Mouse (Mus musculus) lung, postnatal 25 days (tissue): ENCODE data around the gene Pea15a.

Experiments used
- DNase-seq: peaks from one replicate; pipeline ENCODE4 v3.0.0; 2022; ENCODE audit warnings: low spot score

Gene Pea15a

DNA sequence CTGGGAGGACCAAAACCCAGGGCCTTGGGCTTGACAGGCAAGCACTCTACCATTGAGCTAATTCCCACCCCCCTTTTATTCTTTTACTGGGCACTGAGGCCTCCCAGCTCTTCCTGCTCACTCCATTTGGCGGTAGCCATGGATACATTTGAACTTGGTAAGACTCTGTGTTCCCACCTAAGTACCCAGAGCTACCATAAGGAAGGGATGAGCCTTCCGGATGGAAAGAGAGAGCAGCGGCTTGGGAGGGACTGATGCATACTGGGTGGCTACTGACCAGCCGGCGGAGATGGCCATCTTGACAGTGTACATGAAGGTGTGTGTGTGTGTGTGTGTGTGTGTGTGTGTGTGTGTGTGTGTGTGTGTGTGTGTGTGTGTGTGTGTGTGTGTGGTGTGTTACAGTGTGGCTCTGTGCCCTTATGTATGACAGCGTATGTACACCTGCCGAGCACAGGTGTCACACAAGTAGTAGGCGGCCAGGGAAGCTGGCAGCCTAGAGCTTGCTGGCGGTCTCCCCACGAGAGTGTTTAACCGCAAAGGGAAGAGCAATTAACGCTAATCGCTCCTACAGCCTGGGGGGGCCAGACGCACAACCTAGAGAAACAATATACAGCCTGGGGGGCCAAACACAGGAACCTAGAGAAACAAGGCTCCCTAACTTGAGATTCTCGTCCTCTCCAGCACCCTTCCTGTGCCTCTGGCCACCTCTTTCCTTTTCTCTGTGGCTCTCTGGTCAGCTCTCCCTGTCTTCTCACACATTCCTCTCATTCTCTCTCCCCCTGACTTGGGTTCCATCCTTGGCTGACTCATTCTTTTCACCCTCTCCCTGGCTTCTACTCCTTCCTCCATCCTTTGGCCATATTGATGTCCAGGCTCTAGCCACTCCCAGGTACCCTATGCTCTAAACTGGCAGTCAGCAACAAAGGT lies 1.5 kb downstream of the Pea15a start:
- no peak for DNase-seq

GRCm38 (mm10) chr1:172204033-172204813 lies 2.4 kb downstream of the Pea15a start:
- no peak for DNase-seq

GRCm38 (mm10) chr1:172203566-172203965 lies 3.0 kb downstream of the Pea15a start:
- no peak for DNase-seq

DNA sequence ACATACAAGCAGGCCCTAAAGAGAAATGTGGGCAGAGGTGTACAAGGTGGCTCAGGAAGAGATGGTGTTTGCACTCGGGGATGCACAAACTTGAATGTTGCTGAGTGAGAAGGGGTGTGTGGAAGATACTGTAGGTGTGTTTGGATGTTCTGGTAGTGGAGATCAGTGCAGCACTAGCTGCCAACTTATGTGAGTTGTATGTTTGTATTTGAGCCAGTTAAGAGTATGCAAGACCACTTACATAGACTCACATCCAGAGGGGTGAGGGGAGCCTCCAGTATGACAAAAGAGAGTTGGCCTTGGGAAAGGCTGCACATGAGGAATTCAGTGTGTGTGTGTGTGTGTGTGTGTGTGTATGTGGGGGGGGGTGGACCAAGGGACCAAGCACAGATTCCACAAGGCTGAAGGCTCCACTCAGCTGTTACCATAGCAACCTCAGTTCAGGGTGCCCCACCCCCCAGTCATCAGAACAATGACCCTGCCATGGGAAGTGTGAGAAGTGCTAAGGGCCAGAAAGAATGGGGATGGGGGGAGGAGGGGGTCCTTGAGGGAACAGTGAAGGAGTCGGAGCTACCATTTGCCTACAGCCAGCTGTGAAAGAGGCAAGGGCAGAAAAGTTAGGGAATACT lies 3.6 kb downstream of the Pea15a start:
- no peak for DNase-seq

DNA sequence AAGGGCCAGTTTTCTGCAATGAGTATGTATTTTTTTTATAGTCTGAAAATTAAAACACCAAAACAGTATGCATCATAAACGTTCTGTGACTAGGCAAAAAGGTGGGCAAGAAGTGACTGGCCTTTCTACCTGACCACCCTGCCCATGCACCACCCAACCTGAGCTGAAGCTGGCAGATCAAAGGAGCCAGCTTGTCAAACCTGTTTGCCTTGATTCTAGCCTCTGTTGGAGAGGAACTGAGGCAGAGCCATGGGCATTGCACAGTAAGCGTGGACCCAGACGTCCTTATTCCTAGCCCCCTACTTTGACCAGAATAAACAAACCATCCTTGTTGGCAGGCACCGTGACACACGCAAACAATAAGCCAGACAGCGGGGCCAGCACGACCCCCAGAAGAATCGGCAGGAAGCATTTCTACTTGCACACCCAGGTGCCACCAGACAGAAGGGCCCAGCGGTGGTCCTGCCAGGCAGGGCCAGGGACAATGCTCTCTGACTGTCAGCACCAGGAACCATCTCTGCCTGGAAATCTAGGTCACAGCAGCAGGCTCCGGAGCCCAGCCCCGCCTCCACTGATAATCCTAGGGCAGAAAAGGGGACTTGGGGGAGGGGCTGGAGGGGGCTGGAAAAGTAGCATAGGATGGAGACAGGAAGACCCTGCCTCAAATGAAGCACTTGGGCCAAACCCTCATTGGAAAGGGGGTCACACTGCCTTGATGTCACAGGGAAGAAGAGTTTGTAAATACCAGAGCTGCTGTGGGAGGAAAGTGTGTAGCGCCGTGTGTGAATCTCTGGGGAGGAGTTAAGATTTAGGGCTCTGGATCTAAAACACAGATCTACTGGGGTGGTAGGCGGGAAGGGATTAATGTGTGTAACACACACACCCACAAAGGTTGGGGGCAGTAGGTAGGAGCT lies 4.4 kb downstream of the Pea15a start:
- DNase-seq, result no peak

DNA sequence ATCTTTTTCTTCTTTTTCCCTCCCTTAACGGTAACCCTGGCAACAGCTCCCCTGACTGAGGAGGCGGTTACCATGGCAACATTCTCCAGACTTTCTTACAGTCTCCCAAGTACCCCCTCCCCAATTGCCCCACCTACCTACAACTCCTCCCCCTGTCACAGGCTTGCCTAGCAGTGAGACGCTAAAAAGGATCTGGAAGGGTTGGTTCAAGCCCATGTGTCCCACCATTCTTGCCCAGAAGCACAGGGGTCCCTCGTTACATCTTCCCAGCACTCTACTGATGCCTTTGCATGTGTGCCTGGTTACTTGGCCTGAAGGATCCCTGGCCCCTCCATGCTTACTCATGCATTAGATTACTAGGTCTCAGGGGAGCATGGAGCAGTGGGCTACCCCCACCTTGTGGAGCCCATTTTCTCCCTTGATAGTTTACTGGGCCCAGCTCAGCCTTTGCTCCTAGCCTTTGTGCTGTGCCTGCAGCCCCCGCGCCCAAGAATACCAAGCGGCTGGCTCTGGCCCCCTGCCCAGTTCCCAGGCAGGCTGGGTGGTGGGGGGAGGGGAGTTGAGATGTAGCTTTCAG lies 5.6 kb downstream of the Pea15a start:
- no peak for DNase-seq

GRCm38 (mm10) chr1:172200161-172200560 lies 6.4 kb downstream of the Pea15a start:
- DNase-seq, result no peak

DNA sequence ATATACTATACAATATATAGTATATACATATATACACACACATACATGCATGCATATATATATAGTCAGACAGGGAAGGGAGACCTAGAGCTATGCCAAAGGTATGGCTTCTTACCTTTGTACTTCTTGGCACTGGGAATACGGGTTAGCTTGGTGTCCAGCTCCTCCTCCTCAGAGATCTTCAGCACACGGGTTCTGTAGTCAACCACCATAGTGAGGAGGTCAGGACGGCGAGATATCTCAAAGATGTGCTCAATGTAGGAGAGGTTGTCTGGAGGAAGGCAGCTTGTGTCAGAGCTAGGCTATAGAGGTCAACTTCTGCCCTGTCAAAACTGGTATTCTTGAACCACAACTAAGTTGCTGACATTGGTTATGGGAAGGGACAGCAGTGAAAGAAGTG lies 7.6 kb downstream of the Pea15a start:
- DNase-seq, result no peak

GRCm38 (mm10) chr1:172198316-172198715 lies 8.3 kb downstream of the Pea15a start:
- no peak for DNase-seq

GRCm38 (mm10) chr1:172197851-172198250 lies 8.8 kb downstream of the Pea15a start:
- no peak for DNase-seq

DNA sequence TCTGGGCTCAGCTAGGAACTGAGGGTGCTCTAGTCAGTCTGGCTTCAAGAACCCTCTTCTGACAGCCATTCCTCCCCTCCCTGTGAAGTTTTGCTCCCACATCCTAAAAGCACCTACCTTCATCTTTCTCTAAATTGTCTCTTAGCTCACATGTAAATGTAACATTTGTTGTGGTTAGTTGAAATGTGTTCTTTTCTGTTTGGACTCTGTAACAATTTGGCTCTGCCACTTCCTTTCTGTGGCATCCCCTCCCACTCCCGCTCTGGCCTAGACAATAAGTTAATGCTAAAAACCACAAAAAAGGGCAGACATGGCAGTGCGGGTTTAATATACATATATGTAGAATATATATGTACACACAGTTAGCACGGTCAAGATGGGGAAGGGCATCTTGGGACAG lies 9.5 kb downstream of the Pea15a start:
- DNase-seq, result no peak

GRCm38 (mm10) chr1:172194435-172194834 lies 12.2 kb downstream of the Pea15a start:
- DNase-seq, result no peak

DNA sequence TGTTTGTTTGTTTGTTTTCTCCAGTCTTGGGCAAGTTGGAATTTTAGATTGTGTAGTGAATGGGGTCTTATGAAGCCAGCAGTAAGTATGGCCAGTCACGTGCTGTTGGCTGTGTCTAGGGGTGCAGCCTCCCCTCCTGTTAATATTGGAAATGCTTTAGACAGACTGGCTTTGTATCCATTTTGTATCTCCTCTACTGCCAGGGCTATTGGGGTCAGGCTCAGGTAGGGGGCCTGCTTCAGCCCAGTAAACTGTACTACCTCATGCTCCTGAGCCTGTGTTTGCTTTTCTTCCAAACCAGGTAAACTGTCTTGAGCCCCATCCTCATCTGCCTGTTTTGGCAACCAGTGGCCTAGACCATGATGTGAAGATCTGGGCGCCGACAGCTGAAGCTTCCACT lies 14.4 kb downstream of the Pea15a start:
- no peak for DNase-seq

GRCm38 (mm10) chr1:172191578-172191977 lies 15.0 kb downstream of the Pea15a start:
- no peak for DNase-seq

- DNase-seq, result no peak
Measured at GRCm38 (mm10) chr1:172188891-172189290, 17.7 kb downstream of the Pea15a start.

GRCm38 (mm10) chr1:172186401-172187289 lies 20.0 kb downstream of the Pea15a start:
- no peak for DNase-seq

- no peak for DNase-seq
Measured at GRCm38 (mm10) chr1:172183915-172184314, 22.7 kb downstream of the Pea15a start.

GRCm38 (mm10) chr1:172183056-172183455 lies 23.5 kb downstream of the Pea15a start:
- DNase-seq, result no peak

GRCm38 (mm10) chr1:172181777-172182176 lies 24.8 kb downstream of the Pea15a start:
- DNase-seq, result no peak

GRCm38 (mm10) chr1:172180881-172181280 lies 25.7 kb downstream of the Pea15a start:
- DNase-seq, result no peak
